Mouse (Mus musculus) layer of hippocampus, postnatal 36 days (tissue): ENCODE data around the gene Clk2. TPM values are rescaled to one million over a fixed set of nuclear protein-coding genes. Genes with fewer than 3 reads are reported as not detected.
"Not testable (repeated sequence)": the region's sequence is repeated elsewhere in the genome, so short reads cannot be mapped to it uniquely, and the experiment has no call there.

Source experiments
- DNase-seq, 2 experiments: peaks; one replicate each; pipeline ENCODE4 v3.0.0; 2022
- total RNA-seq, 2 experiments: library from RNA; stranded (reverse); gene quantifications; 2 replicates each; pipeline ENCODE4 v1.2.3; 2021

The Clk2 gene
- total RNA-seq, 2 experiments from 2014 or later, result 52.0 to 53.4 TPM

DNA sequence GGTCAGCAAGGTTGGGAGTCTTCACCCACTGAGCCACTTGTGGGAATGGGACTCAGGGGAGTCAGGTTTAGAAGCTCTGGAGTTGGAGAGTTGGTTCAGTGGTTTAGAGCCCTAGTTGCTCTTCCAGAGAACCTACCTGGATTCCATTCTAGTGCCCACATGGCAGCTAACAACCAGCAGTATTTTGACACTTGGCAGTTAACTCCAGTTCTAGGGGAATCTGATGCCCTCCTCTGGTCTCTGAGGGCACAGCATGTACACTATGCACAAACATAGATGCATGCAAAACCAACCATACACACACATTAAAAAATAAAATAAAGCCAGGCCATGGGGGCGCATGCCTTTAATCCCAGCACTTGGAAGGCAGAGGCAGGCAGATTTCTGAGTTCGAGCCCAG lies 29.3 kb downstream of the Clk2 start:
- DNase-seq, result no peak

DNA sequence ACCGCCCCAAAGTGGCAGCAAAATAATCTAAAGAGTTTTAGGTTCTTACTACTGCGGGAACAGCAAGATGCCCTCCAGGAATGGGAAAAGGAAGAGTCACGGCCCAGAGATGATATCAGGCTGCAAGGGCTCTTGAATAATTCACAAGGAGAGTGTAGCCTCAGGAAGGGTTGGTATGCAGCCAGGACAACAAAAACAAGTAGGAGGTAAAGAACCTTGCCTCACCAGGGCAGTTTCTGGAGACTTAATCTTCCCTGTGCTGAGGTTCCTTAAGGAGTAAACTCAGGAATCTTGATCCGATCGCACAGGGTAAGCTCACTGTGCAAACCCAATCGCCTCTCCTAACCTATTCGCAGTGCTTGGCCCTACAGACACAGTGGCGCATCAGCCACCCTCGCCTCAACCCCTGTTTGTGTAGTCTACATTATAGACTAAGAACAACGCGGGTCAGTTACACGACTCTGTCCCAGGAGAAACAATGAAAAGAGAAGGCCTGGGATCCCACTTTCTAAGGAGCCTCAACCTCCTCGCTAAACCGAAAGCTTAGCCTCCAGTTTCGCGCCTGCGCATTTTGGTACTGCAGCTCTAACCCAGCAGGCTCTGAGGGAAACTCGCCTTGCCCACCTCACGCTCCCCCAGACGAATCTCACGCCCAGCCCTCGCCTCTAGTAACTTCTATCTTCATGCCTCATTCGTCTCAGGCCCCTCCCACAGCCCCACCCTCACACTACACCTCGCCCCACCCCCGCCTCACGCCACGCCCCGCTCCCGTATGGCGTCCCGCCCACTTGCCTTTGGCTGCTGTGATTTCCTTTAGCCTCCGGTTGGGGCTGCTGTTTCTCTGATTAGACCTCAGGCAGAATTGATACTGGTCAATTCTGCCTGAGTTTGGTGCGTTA lies 31.6 kb downstream of the Clk2 start:
- DNase-seq, result peak; percentile 78 to 79

DNA sequence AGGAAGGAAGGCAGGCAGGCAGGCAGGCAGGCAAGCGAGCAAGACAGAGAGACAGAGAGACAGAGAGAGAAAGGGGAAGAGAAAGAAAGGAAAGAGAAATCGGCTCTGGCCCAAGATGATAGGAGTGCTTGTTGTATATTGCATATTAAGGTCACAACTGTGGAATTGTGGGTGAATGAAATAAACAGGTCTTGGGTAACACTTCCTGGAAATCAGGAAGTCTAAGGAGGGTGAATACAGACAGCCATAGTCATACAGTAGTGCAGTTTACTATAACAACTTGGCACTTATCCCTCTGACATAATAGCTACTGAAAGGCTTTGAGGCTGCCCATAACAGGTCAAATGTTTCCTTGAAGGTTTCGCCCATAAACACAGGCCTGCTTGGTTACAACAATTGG lies 35.2 kb downstream of the Clk2 start:
- DNase-seq, result no peak

DNA sequence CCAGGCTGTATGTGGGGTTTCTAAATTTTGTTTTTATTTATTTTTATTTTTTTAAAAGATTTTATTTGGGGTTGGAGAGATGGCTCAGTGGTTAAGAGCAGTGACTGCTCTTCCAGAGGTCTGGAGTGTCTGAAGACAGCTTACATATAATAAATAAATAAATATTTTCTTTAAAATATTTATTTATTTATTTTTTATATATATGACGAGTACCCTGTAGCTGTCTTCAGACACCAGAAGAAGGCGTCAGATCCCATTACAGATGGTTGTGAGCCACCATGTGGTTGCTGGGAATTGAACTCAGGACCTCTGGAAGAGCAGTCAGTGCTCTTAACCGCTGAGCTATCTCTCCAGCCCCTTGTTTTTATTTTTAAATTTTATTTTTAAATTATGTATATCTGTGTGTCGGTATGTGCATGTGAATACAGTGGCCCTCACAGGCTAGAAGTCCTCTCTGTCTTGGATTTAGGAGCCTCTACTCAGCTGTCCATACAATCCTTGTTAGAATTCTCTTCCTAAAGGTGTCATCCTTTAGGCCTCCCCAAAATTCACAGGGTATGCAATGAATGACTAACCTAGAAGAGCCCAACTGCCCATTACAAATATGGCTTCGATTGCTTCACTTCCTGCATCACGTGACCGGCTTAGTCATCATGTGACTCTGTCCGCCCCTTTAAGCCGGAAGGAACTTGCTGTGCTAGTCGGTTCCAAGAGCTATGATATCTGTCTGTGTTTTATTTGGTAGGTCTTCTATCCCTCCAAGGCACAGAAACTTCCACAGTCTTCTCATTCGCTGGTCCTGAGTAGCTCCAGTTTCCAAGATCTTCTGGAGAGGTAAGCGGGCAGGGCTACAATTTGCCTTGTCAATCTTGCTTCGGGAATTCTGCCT lies 37.9 kb downstream of the Clk2 start, which contains the start of gene Gba:
TSS of gene Gba (plus strand) at position 676 of the 889 bp plus-strand sequence.
- DNase-seq, result peak; percentile 72 to 78

DNA sequence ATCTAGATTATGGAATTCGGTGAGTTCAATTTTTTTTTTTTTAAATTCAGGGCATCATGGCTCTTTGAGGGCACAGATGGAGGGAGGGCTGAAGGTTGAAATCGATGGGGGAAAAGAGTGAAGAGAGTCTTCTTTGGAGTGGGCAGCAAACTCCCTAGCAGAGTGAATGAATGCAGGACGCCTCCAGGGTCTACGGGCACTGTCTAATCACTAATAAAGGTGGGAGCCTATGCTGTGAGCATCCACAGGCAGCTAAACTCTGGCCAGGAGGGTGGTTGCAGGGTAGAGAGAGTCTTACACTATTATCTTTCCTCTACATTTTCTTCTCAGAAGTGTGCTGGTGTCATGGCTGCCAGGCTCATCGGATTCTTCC lies 38.5 kb downstream of the Clk2 start:
- no peak for DNase-seq

DNA sequence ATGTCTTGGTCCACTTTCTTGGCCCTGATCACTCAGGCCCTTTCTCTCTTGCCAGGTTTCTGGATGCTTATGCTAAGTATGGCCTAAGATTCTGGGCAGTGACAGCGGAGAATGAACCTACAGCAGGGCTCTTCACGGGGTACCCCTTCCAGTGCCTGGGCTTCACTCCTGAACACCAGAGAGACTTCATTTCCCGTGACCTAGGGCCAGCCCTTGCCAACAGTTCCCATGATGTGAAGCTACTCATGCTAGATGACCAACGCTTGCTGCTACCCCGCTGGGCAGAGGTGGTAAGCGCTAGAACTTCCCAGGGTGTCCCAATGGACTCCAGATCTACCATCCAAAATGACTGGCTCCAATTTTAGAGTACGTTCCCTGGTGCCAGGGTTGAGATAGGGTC lies 41.5 kb downstream of the Clk2 start:
- DNase-seq, result no peak

- DNase-seq, result no peak
Observed at GRCm38 (mm10) chr3:89206695-89207094, 42.1 kb downstream of the Clk2 start.

GRCm38 (mm10) chr3:89208075-89208657 lies 43.6 kb downstream of the Clk2 start:
- no peak for DNase-seq

- DNase-seq, result no peak
Observed at GRCm38 (mm10) chr3:89208736-89209135, 44.1 kb downstream of the Clk2 start.

- no peak for DNase-seq
Observed at GRCm38 (mm10) chr3:89209731-89210130, 45.1 kb downstream of the Clk2 start.

- no peak for DNase-seq
Observed at GRCm38 (mm10) chr3:89210162-89210561, 45.6 kb downstream of the Clk2 start.

DNA sequence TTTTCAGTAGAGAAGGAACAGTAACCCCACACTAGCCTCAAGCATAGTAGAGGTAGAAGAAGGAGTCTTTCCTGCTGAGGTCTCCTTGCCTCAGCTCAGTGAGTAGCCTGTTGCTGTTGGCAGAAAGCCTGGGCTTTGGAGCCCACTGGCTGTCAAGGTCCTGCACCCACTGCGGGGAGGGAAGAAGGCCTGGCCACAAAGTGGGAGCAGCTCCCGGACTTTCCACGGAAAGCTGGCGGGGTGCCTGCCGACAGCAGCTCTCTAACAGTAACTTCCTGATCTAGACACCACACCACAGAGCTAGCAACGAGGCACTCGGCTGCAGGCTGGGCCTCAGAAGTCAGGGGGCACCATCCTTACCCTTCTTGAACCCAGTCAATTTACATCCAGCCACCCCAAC lies 46.1 kb downstream of the Clk2 start:
- DNase-seq, result no peak

DNA sequence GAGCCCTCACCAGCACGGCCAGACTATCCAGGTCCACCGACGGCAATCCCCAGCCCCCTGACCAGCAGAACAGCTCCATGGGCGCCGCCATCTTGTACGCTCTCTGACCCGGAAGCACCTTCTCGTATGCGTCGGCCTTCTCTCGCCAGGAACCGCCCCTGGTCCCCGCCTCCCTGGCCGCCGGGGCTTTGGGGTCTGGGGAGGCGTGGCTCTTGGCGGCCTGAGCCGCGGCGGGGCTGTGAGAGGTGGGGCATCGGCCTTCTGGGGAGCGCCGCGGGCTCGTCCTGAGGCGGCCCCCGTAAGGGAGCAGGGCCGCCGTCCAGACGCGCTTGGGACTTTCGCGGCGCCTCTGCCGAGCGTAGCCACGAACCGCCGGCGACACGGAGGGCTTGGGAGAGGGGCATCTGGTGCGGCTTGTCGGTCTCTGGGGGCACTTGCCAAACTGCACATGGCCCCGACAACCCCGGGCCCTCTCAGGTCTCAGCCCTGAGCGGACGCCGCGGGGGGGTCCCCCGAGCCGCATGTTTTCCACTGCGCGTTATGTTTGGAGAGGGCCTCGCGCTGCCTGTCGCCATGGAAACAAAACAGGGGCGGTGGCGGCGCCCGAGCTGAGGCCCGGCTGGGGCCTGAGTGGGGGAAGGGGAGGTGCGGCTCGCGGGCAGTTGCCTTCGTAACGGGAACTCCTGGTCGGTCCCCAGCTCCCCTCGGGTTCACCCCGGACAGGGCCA lies 49.4 kb downstream of the Clk2 start:
- DNase-seq, result peak; percentile 91 to 93

DNA sequence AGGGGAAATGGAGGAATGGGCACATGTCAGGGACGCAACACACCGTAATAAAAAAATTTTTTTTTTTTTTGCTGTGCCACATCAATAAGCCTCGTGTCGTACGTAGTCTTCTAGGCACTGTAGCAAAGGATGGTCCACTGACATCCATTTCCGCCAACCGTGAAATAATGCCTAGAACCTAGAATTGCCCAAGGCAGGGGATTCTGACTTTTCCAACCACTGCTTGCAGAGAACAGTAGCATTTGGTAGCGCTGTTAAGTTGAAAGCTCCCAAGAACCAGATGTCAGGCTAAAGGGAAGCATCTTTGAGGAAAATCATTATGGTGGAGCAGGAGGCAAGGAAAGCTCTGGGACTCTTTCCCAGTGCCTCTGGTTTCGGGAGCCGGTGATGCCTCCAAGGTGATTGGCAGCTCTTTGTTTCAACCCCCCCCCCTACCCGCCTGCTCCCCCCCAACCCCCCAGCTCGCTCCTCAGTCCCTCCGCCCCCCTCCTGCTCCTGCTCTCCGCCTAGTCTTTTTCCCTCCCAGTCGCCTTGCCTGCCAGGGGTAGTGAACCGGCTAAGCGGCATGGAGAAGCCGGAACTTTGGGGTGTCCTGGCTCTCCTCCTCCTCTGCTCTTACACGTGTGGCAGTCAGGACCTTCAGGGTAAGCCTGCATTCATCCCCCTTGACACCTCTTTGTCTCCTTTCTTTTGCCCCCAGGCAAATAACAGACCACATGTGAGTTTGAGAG lies 50.3 kb downstream of the Clk2 start, which contains the start of gene Thbs3:
TSS of gene Thbs3 (plus strand) at position 500 of the 731 bp plus-strand sequence.
- DNase-seq, result no peak

- peak; percentile 79 to 81 for DNase-seq
Observed at GRCm38 (mm10) chr3:89215853-89216252, 51.3 kb downstream of the Clk2 start.

DNA sequence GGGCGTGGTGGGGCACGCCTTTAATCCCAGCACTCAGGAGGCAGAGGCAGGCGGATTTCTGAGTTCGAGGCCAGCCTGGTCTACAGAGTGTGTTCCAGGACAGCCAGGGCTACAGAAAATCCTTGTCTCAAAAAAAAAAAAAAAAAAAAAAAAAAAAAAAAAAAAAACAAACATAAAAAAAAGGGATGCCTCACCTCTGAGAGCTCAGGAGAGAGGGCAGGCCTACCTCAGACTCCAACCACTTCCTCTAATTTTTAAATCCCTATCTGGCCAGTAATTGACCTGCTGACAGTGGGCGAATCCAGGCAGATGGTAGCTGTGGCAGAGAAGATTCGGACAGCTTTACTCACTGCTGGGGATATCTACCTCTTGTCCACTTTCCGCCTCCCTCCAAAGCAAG lies 51.8 kb downstream of the Clk2 start:
- DNase-seq, result not testable (repeated sequence)

- no peak for DNase-seq
Observed at GRCm38 (mm10) chr3:89218271-89218670, 53.7 kb downstream of the Clk2 start.

DNA sequence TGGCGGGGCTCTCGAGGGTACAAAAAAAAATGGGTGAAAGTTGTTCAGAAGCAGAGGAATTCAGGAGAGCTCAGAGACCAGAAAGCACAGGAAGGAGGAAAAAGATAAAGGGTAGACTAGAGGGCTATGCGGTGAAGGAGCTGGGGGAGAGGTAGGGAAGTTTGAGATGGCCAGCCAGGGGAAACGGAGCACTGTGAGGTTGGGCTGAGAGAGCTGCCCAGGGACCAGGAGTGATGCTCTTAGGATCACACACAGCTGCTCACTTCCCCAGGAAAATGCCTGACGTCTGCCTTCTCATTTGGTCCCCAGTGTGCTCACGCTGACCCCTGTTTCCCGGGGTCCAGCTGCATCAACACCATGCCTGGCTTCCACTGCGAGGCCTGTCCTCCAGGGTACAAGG lies 55.0 kb downstream of the Clk2 start:
- no peak for DNase-seq

GRCm38 (mm10) chr3:89221167-89221566 lies 56.6 kb downstream of the Clk2 start:
- no peak for DNase-seq

DNA sequence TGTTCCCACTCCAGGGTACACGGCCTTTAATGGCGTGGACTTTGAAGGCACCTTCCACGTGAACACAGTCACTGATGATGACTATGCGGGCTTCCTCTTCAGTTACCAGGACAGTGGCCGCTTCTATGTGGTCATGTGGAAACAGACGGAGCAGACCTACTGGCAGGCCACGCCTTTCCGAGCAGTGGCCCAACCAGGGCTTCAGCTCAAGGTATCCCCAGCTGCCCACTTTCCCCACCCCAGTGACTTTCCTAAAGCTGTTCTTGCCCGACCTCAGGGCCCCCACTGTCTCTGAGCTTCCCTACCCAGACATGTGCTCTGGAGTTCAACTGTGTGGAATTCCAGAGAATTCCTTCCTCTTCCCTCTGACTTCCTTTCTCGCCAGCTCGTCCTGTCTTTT lies 60.2 kb downstream of the Clk2 start:
- no peak for DNase-seq

GRCm38 (mm10) chr3:89225321-89225815 lies 60.8 kb downstream of the Clk2 start:
- no peak for DNase-seq
